Mouse (Mus musculus) small intestine, adult 2 months (tissue): ENCODE measurements at regions not wholly inside any gene's neighbourhood (a gene's known extent, or its start where the extent isn't known, plus 50 kb on each side); places are given as distances from the start of the nearest gene placed in this dataset.

Experiments used
- CTCF ChIP-seq: fragments of 200-500 bp; IDR thresholded peaks from 2 replicates; pipeline ENCODE4 v1.5.1; 2012; ENCODE audit warnings: low read depth, mild to moderate bottlenecking, control low read depth, inconsistent platforms, low read length, moderate library complexity, mixed read lengths; ENCODE audit not compliant: insufficient replicate concordance, insufficient read length; ENCODE audit errors: extremely low read depth
- POLR2A ChIP-seq: fragments of 200-500 bp; IDR thresholded peaks from 2 replicates; pipeline ENCODE4 v1.6.1; 2012; ENCODE audit warnings: low read depth, mild to moderate bottlenecking, control low read depth, inconsistent platforms, low read length, moderate library complexity

DNA sequence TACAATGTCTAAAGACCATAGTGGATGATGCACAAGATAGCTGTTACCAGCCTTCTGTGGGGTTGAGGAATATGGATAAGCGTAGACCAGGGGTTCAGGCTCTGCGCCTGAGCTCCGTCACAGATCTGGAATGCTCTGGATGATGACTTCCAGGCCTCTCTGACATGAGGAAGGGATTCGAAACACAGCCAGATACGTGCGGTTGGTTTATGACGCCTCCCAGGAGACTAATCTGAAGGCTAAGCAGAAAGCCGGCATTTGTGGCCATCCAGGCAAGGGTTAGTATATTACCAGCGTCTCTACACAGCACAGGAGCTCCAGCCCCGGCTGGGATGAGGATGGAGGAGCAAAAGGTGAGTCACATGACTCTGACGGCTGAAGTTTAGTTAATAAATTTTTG lies 170.4 kb upstream of the Ppp2r3a start:
- TF ChIP-seq CTCF (no peak), POLR2A (no peak)
